Mouse (Mus musculus) liver, adult 2 months (tissue): Measurements from ENCODE around the gene Gpn3. TPM values are rescaled to one million over a fixed set of nuclear protein-coding genes. Genes with fewer than 3 reads are reported as not detected.

Source experiments
- DNase-seq: peaks from one replicate; pipeline ENCODE4 v3.0.0-alpha.2; 2011; ENCODE audit warnings: low read depth, low spot score; ENCODE audit errors: extremely low read depth
- H3K27ac ChIP-seq: fragments of 200-500 bp; replicated peaks from 2 replicates; pipeline ENCODE4 v1.5.1; 2012; ENCODE audit warnings: low read depth, mild to moderate bottlenecking, control low read depth, inconsistent platforms, low read length; ENCODE audit not compliant: insufficient read depth
- H3K27me3 ChIP-seq: fragments of 200-500 bp; 2 replicates; pipeline ENCODE4 v1.6.1; 2012; ENCODE audit warnings: mild to moderate bottlenecking, moderate library complexity, low read length, inconsistent platforms; ENCODE audit not compliant: control insufficient read depth, insufficient read depth
- H3K36me3 ChIP-seq: fragments of 200-500 bp; 2 replicates; pipeline ENCODE4 v1.6.1; 2012; ENCODE audit warnings: low read length, inconsistent platforms; ENCODE audit not compliant: control insufficient read depth, insufficient read depth
- H3K4me1 ChIP-seq: fragments of 200-500 bp; 2 replicates; pipeline ENCODE4 v1.6.1; 2011; ENCODE audit warnings: low read length; ENCODE audit not compliant: control insufficient read depth, insufficient read depth
- H3K4me3 ChIP-seq: fragments of 200-500 bp; 2 replicates; pipeline ENCODE4 v1.5.1; 2011; ENCODE audit warnings: low read depth, mild to moderate bottlenecking, control low read depth, low read length, moderate library complexity; ENCODE audit not compliant: insufficient read depth
- H3K79me2 ChIP-seq: fragments of 200-500 bp; 2 replicates; pipeline ENCODE4 v1.6.1; 2012; ENCODE audit warnings: inconsistent platforms, mild to moderate bottlenecking, low read length, moderate library complexity; ENCODE audit not compliant: control insufficient read depth, insufficient read depth
- H3K9ac ChIP-seq: fragments of 200-500 bp; 2 replicates; pipeline ENCODE4 v1.6.1; 2012; ENCODE audit warnings: low read depth, mild to moderate bottlenecking, control low read depth, inconsistent platforms, low read length
- CTCF ChIP-seq: fragments of 200-500 bp; IDR thresholded peaks from 2 replicates; pipeline ENCODE4 v1.5.1; 2011; ENCODE audit warnings: low read depth, low read length, control low read depth
- POLR2A ChIP-seq: fragments of 200-500 bp; IDR thresholded peaks from 2 replicates; pipeline ENCODE4 v1.6.1; 2011; ENCODE audit warnings: low read length, control low read depth; ENCODE audit not compliant: insufficient read depth; ENCODE audit errors: extremely low read depth
- WGBS: fragments of 180-500 bp; shearing (Covaris S2); methylation state at CpG from one replicate; pipeline ENCODE4 v1.1.7; 2018; 5-methylcytosine and 5-hydroxymethylcytosine counted together
- polyA plus RNA-seq: library from polyadenylated mRNA; depleted of rRNA; stranded (reverse); fragments of >200 nt; gene quantifications from 2 replicates; pipeline ENCODE4 v1.2.3, GENCODE M21; 2012
- total RNA-seq: library from RNA; depleted of rRNA; stranded (reverse); fragments of >200 nt; gene quantifications from 2 replicates; pipeline ENCODE4 v1.2.3, GENCODE M21; 2014

The Gpn3 gene
- total and polyA plus RNA-seq, 2 experiments, result 14.1 to 23.5 TPM

GRCm38 (mm10) chr5:122330269-122330668 lies 41.4 kb upstream of the Gpn3 start:
- H3K36me3 ChIP-seq, result no peaks in the 10 kb centered on the region
- WGBS, result 89% methylated on average over 4 of the region's 4 CpGs
- DNase-seq, result no peak
- H3K27me3 ChIP-seq, result no peaks in the 10 kb centered on the region
- H3K4me3 ChIP-seq, result no peak overlapping the region
- no peak overlapping the region for H3K9ac ChIP-seq
- H3K27ac ChIP-seq, result no peak overlapping the region
- TF ChIP-seq CTCF, result no peak
- no peak for TF ChIP-seq POLR2A
- no peaks in the 10 kb centered on the region for H3K4me1 ChIP-seq
- no peaks in the 10 kb centered on the region for H3K79me2 ChIP-seq

- H3K27me3 ChIP-seq, result no peaks in the 10 kb centered on the region
- no peaks in the 10 kb centered on the region for H3K36me3 ChIP-seq
- no peaks in the 10 kb centered on the region for H3K4me1 ChIP-seq
- TF ChIP-seq POLR2A (no peak), CTCF (no peak)
- 35% methylated on average over 3 of the region's 3 CpGs for WGBS
- no peaks in the 10 kb centered on the region for H3K79me2 ChIP-seq
- DNase-seq, result peak; percentile 56
- no peak overlapping the region for H3K27ac ChIP-seq
- H3K9ac ChIP-seq, result no peak overlapping the region
- H3K4me3 ChIP-seq, result no peak overlapping the region
Observed at GRCm38 (mm10) chr5:122334682-122335081, 37.0 kb upstream of the Gpn3 start.

- WGBS, result 92% methylated on average over 7 of the region's 7 CpGs
- TF ChIP-seq POLR2A, result no peak
- no peak for TF ChIP-seq CTCF
- H3K9ac ChIP-seq, result no peak overlapping the region
- H3K27ac ChIP-seq, result no peak overlapping the region
- no peak for DNase-seq
- H3K4me1 ChIP-seq, result no peaks in the 10 kb centered on the region
- H3K79me2 ChIP-seq, result no peaks in the 10 kb centered on the region
- H3K27me3 ChIP-seq, result no peaks in the 10 kb centered on the region
- no peaks in the 10 kb centered on the region for H3K36me3 ChIP-seq
- no peak overlapping the region for H3K4me3 ChIP-seq
Observed at GRCm38 (mm10) chr5:122336554-122337294, 35.0 kb upstream of the Gpn3 start.

GRCm38 (mm10) chr5:122342874-122343273 lies 28.8 kb upstream of the Gpn3 start:
- DNase-seq, result no peak
- no peaks in the 10 kb centered on the region for H3K79me2 ChIP-seq
- 72% methylated on average over 1 of the region's 1 CpGs for WGBS
- no peak overlapping the region for H3K9ac ChIP-seq
- no peak overlapping the region for H3K27ac ChIP-seq
- TF ChIP-seq CTCF (no peak), POLR2A (no peak)
- H3K4me3 ChIP-seq, result no peak overlapping the region
- no peaks in the 10 kb centered on the region for H3K27me3 ChIP-seq
- H3K4me1 ChIP-seq, result no peaks in the 10 kb centered on the region
- no peaks in the 10 kb centered on the region for H3K36me3 ChIP-seq

GRCm38 (mm10) chr5:122343768-122344167 lies 27.9 kb upstream of the Gpn3 start:
- H3K36me3 ChIP-seq, result no peaks in the 10 kb centered on the region
- no peaks in the 10 kb centered on the region for H3K79me2 ChIP-seq
- 55% methylated on average over 7 of the region's 7 CpGs for WGBS
- DNase-seq, result no peak
- H3K4me1 ChIP-seq, result no peaks in the 10 kb centered on the region
- no peaks in the 10 kb centered on the region for H3K27me3 ChIP-seq
- TF ChIP-seq POLR2A (no peak), CTCF (no peak)
- H3K4me3 ChIP-seq, result no peak overlapping the region
- no peak overlapping the region for H3K9ac ChIP-seq
- no peak overlapping the region for H3K27ac ChIP-seq

GRCm38 (mm10) chr5:122344260-122344659 lies 27.4 kb upstream of the Gpn3 start:
- no peaks in the 10 kb centered on the region for H3K79me2 ChIP-seq
- H3K36me3 ChIP-seq, result no peaks in the 10 kb centered on the region
- H3K4me1 ChIP-seq, result no peaks in the 10 kb centered on the region
- WGBS, result 6% methylated on average over 5 of the region's 5 CpGs
- peak; percentile 50 for DNase-seq
- H3K4me3 ChIP-seq, result no peak overlapping the region
- H3K27me3 ChIP-seq, result no peaks in the 10 kb centered on the region
- H3K27ac ChIP-seq, result no peak overlapping the region
- TF ChIP-seq POLR2A, result no peak
- peak; percentile 79 for TF ChIP-seq CTCF
- no peak overlapping the region for H3K9ac ChIP-seq
